Mouse (Mus musculus) G1E (cell line): ENCODE data around the gene Cldn1. TPM values are rescaled to one million over a fixed set of nuclear protein-coding genes. Genes with fewer than 3 reads are reported as not detected.

Experiments
- ATAC-seq: 2 replicates; pipeline ENCODE4 v1.8.0; 2016; ENCODE audit warnings: mild to moderate bottlenecking; ENCODE audit not compliant: insufficient number of reproducible peaks, poor library complexity, low FRiP score, severe bottlenecking; ENCODE audit errors: extremely low read depth
- DNase-seq: peaks from one replicate; pipeline ENCODE4 v3.0.0; 2012; ENCODE audit warnings: low spot score
- H3K27me3 ChIP-seq: 2 replicates; pipeline ENCODE4 v1.6.1; 2012; ENCODE audit warnings: mild to moderate bottlenecking, low read length, inconsistent platforms; ENCODE audit not compliant: insufficient read depth
- H3K36me3 ChIP-seq: replicated peaks from 2 replicates; pipeline ENCODE3; 2012; ENCODE audit warnings: mild to moderate bottlenecking, inconsistent platforms
- H3K4me1 ChIP-seq: 2 replicates; pipeline ENCODE4 v1.6.1; 2012; ENCODE audit warnings: low read depth, low read length, inconsistent platforms, mixed read lengths; ENCODE audit not compliant: insufficient read depth
- H3K4me3 ChIP-seq: 2 replicates; pipeline ENCODE4 v1.5.1; 2012; ENCODE audit warnings: low read depth, mild to moderate bottlenecking, inconsistent platforms, low read length, moderate library complexity, mixed read lengths
- H3K9me3 ChIP-seq: replicated peaks from 2 replicates; pipeline ENCODE4 v1.6.1; 2012; ENCODE audit warnings: inconsistent platforms
- CTCF ChIP-seq: IDR thresholded peaks from 2 replicates; pipeline ENCODE4 v1.5.1; 2012; ENCODE audit warnings: low read depth, low read length, inconsistent platforms, mixed read lengths
- GATA1 ChIP-seq: IDR thresholded peaks from 2 replicates; pipeline ENCODE4 v1.6.1; 2012; ENCODE audit warnings: borderline replicate concordance, low read length, inconsistent platforms, mixed read lengths
- GATA2 ChIP-seq: IDR thresholded peaks from 2 replicates; pipeline ENCODE4 v1.6.1; 2012; ENCODE audit warnings: low read depth, low read length, inconsistent platforms, borderline replicate concordance
- POLR2AphosphoS5 ChIP-seq: IDR thresholded peaks from 2 replicates; pipeline ENCODE4 v1.6.1; 2012; ENCODE audit warnings: low read depth, low read length, inconsistent platforms; ENCODE audit not compliant: insufficient replicate concordance
- TAL1 ChIP-seq: conservative IDR thresholded peaks from 2 replicates; pipeline ENCODE4 v1.6.1; 2012; ENCODE audit warnings: low read depth, low read length, inconsistent platforms, mixed read lengths
- polyA plus RNA-seq: library from polyadenylated mRNA; stranded (reverse); fragments of >175 nt; gene quantifications from 2 replicates; pipeline ENCODE4 v1.2.3, GENCODE M21; 2012
- total RNA-seq, 2 experiments: library from RNA; stranded (forward) in 1 of 2; stranded (reverse) in 1 of 2; fragments of 200-1000 nt in 1 of 2; fragments of >200 nt in 1 of 2; fragmentation: Nextera tagmentation in 1 of 2; gene quantifications; 2 replicates each; pipeline ENCODE4 v1.2.3; 2014 to 2017

The Cldn1 gene
- total and polyA plus RNA-seq, 3 experiments: 0.11 TPM; not detected in 2

DNA sequence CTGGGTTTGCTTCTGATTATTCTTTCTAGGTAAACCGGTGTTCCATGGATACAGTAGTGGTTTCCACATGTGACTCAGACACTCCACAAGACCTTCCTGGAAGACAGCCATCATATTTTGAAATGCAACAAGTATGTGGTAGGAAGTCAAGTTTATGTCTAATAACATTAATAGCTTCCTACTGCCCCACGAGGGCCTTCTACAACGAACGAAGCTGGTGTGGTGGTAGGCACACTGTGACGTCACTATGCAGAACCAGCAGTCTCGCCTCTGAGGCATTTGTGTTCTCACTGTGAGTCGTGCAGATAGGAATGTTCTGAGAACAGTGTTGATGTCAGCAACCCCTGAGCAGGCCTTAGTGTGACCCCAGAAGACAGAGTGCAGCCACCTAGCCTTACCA, 55.4 kb downstream of the Cldn1 start:
- DNase-seq: no peak
- H3K4me3 ChIP-seq: no peak overlapping the region
- peaks cover 5% of the 10 kb centered on the region for H3K9me3 ChIP-seq
- H3K4me1 ChIP-seq: no peaks in the 10 kb centered on the region
- TF ChIP-seq GATA1 (no peak), TAL1 (no peak), CTCF (no peak), POLR2AphosphoS5 (no peak), GATA2 (no peak)
- no peaks in the 10 kb centered on the region for H3K36me3 ChIP-seq
- H3K27me3 ChIP-seq: no peaks in the 10 kb centered on the region
- no peak for ATAC-seq

GRCm38 (mm10) chr16:26314815-26315214, 56.8 kb downstream of the Cldn1 start:
- no peak for TF ChIP-seq GATA2
- no peak for TF ChIP-seq POLR2AphosphoS5
- TF ChIP-seq CTCF: no peak
- TF ChIP-seq GATA1: no peak
- TF ChIP-seq TAL1: no peak

DNA sequence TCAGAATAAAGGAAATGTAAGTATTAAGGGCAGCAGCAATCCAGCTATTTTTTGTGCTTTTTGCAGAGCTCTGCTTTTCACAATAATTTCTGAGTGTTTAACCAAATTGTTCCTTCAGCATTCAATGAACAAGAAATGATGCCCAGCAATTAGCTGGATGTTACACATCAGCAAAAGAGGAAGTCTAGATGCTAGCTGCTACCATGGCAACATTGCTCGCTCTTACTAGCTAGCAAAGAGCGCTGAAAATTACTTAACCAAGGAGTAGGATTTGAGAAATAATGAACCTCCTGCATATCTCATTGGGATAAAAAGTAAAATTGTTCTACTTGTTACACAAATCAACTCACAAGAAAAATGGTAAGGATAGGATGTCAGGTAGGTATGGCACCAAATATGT, 62.2 kb downstream of the Cldn1 start:
- Histone ChIP-seq H3K27me3 (no peaks in the 10 kb centered on the region), H3K36me3 (no peaks in the 10 kb centered on the region), H3K4me1 (no peaks in the 10 kb centered on the region), H3K4me3 (no peak overlapping the region), H3K9me3 (no peaks in the 10 kb centered on the region)
- TF ChIP-seq CTCF (no peak), POLR2AphosphoS5 (no peak), TAL1 (no peak), GATA2 (no peak), GATA1 (no peak)
- DNase-seq (no peak), ATAC-seq (no peak)

More at GRCm38 (mm10) chr16:26314815-26315214, 56.8 kb downstream of the Cldn1 start:
- Histone ChIP-seq H3K36me3 (no peaks in the 10 kb centered on the region), H3K27me3 (no peaks in the 10 kb centered on the region), H3K4me3 (no peak overlapping the region), H3K9me3 (peaks cover 5% of the 10 kb centered on the region), H3K4me1 (no peaks in the 10 kb centered on the region)
- no peak for DNase-seq
- no peak for ATAC-seq

Other genes with a start within 250 kb of the Cldn1 start
- not detected in 2 replicates for gene Cldn16, start 91.3 kb upstream of the Cldn1 start, total RNA-seq (2014; fragmentation: Nextera tagmentation)
- not detected in 2 replicates for gene Cldn16, start 91.3 kb upstream of the Cldn1 start, total RNA-seq (2017)
- gene Cldn16, start 91.3 kb upstream of the Cldn1 start, polyA plus RNA-seq: not detected in 2 replicates
- not detected in 2 replicates for gene Tmem207, start 154.9 kb upstream of the Cldn1 start, total RNA-seq (2014; fragmentation: Nextera tagmentation)
- gene Tmem207, start 154.9 kb upstream of the Cldn1 start, total RNA-seq (2017): 0.06 and 0.16 TPM in 2 replicates
- gene Tmem207, start 154.9 kb upstream of the Cldn1 start, polyA plus RNA-seq: not detected in 2 replicates
- 8.1 and 13.0 TPM in 2 replicates for gene Il1rap, start 209.9 kb upstream of the Cldn1 start, total RNA-seq (2014; fragmentation: Nextera tagmentation)
- gene Il1rap, start 209.9 kb upstream of the Cldn1 start, total RNA-seq (2017): 6.0 and 6.4 TPM in 2 replicates
- gene Il1rap, start 209.9 kb upstream of the Cldn1 start, polyA plus RNA-seq: 0.43 and 0.44 TPM in 2 replicates